Mouse (Mus musculus) stomach, postnatal 0 days (tissue): Measurements from ENCODE around the gene Rrnad1.

ENCODE experiments used
- CTCF ChIP-seq: IDR thresholded peaks from 2 replicates; pipeline ENCODE4 v1.5.1; 2016; ENCODE audit warnings: antibody characterized with exemption, low read depth, mild to moderate bottlenecking, moderate library complexity
- EP300 ChIP-seq: optimal IDR thresholded peaks from 2 replicates; pipeline ENCODE3; 2016; ENCODE audit warnings: antibody characterized with exemption

DNA sequence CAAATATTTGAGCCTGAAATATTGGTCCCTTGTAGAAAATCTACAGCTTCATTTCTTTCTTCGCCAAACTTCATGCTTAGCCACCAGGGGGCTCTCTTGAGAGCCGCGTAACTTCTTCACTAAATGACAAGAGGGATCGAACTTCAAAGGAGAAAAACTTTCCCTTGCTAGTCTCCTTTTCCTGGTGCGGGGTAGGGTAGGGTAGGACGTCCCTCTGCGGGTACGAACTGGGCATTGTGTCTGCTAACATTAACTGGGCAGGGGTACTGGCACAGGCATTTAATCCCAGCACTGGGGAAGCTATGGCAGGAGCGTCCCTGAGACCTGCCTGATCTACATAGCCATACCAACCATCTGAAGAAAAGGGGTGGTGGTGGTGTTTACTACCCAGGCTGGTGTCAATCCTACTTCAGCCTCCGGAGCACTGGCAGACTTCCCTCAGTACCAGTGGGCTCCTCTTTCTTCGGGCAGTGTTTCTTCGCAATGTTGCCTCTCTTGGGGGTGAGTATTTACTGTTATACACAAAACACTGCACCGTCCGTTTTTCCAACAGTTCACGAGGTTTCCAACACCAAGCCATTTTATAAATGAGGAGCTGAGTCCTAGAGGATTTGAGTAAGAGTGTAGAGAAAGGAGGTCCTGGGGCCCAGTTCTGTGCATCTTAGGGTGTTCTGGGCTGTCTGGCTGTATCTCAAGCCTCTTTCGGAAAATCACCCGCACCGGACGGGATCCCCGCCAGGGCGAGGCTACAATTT lies 39.8 kb upstream of the Rrnad1 start:
- TF ChIP-seq EP300 (no peak), CTCF (peak; percentile 85)
